Mouse (Mus musculus): ENCODE measurements around the gene Sema6d. TPM values are rescaled to one million over a fixed set of nuclear protein-coding genes. Genes with fewer than 3 reads are reported as not detected.

The Sema6d gene
- total and polyA plus RNA-seq, 2 experiments from 2014 or later = 31.2 to 90.0 TPM

GRCm38 (mm10) chr2:124550315-124550714 is 460.5 kb downstream of the Sema6d start:
- H3K9ac ChIP-seq (replicated peaks; ENCODE audit: low read length) = no peak overlapping the region
- ATAC-seq = peak; percentile 63
- DNase-seq (ENCODE audit: low spot score) = peak; percentile 56
- no peak overlapping the region for H3K4me2 ChIP-seq (ENCODE audit: low read depth, low read length)
- no peaks in the 10 kb centered on the region for H3K36me3 ChIP-seq (ENCODE audit: insufficient read depth, low read length)
- H3K9me3 ChIP-seq (ENCODE audit: low read length) = no peaks in the 10 kb centered on the region
- no peaks in the 10 kb centered on the region for H3K4me1 ChIP-seq (ENCODE audit: insufficient read depth, low read length)
- H3K27me3 ChIP-seq (ENCODE audit: insufficient read depth, low read length) = no peaks in the 10 kb centered on the region
- 17% methylated on average over 3 of the region's 3 CpGs for WGBS
- H3K4me3 ChIP-seq (ENCODE audit: low read length) = no peak overlapping the region
- no peak for TF ChIP-seq CTCF (IDR thresholded peaks at IDR 0.05; ENCODE audit: low read depth)
- peak overlapping the region; percentile 66 for H3K27ac ChIP-seq

GRCm38 (mm10) chr2:124554751-124555415 is 465.1 kb downstream of the Sema6d start:
- H3K4me3 ChIP-seq (ENCODE audit: low read length) = no peak overlapping the region
- H3K4me2 ChIP-seq (ENCODE audit: low read depth, low read length) = no peak overlapping the region
- 44% methylated on average over 1 of the region's 1 CpGs for WGBS
- H3K27me3 ChIP-seq (ENCODE audit: insufficient read depth, low read length) = no peaks in the 10 kb centered on the region
- no peak for ATAC-seq
- H3K27ac ChIP-seq = peak overlapping the region; percentile 0; the same call in 1 of the 2 replicates
- TF ChIP-seq CTCF (IDR thresholded peaks at IDR 0.05; ENCODE audit: low read depth) = no peak
- no peak overlapping the region for H3K9ac ChIP-seq (replicated peaks; ENCODE audit: low read length)
- H3K9me3 ChIP-seq (ENCODE audit: low read length) = no peaks in the 10 kb centered on the region
- no peak for DNase-seq (ENCODE audit: low spot score)
- no peaks in the 10 kb centered on the region for H3K4me1 ChIP-seq (ENCODE audit: insufficient read depth, low read length)
- H3K36me3 ChIP-seq (ENCODE audit: insufficient read depth, low read length) = no peaks in the 10 kb centered on the region

GRCm38 (mm10) chr2:124556861-124557499 is 467.2 kb downstream of the Sema6d start:
- no peaks in the 10 kb centered on the region for H3K9me3 ChIP-seq (ENCODE audit: low read length)
- H3K9ac ChIP-seq (replicated peaks; ENCODE audit: low read length) = no peak overlapping the region
- no peaks in the 10 kb centered on the region for H3K36me3 ChIP-seq (ENCODE audit: insufficient read depth, low read length)
- H3K4me2 ChIP-seq (ENCODE audit: low read depth, low read length) = no peak overlapping the region
- TF ChIP-seq CTCF (IDR thresholded peaks at IDR 0.05; ENCODE audit: low read depth) = no peak
- H3K4me3 ChIP-seq (ENCODE audit: low read length) = no peak overlapping the region
- no peak overlapping the region for H3K27ac ChIP-seq
- WGBS = 87% methylated on average over 5 of the region's 5 CpGs
- no peak for ATAC-seq
- no peak for DNase-seq (ENCODE audit: low spot score)
- 0 out of 2 replicates have a peak, but pooled peaks cover under 1% of the 10 kb centered on the region for H3K4me1 ChIP-seq (ENCODE audit: insufficient read depth, low read length)
- H3K27me3 ChIP-seq (ENCODE audit: insufficient read depth, low read length) = no peaks in the 10 kb centered on the region

- no peak overlapping the region for H3K4me3 ChIP-seq (ENCODE audit: low read length)
- H3K9me3 ChIP-seq (ENCODE audit: low read length) = no peaks in the 10 kb centered on the region
- ATAC-seq (no peak), DNase-seq (ENCODE audit: low spot score) (no peak)
- H3K4me1 ChIP-seq (ENCODE audit: insufficient read depth, low read length) = peaks cover 6% of the 10 kb centered on the region
- no peak overlapping the region for H3K27ac ChIP-seq
- no peak overlapping the region for H3K9ac ChIP-seq (replicated peaks; ENCODE audit: low read length)
- H3K27me3 ChIP-seq (ENCODE audit: insufficient read depth, low read length) = no peaks in the 10 kb centered on the region
- no peak overlapping the region for H3K4me2 ChIP-seq (ENCODE audit: low read depth, low read length)
- TF ChIP-seq CTCF (IDR thresholded peaks at IDR 0.05; ENCODE audit: low read depth) = no peak
- 79% methylated on average over 7 of the region's 7 CpGs for WGBS
- no peaks in the 10 kb centered on the region for H3K36me3 ChIP-seq (ENCODE audit: insufficient read depth, low read length)
These were observed 468.3 kb downstream of the Sema6d start for GRCm38 (mm10) chr2:124558021-124558420.

GRCm38 (mm10) chr2:124561668-124562067 is 471.9 kb downstream of the Sema6d start:
- Histone ChIP-seq H3K36me3 (ENCODE audit: insufficient read depth, low read length) (no peaks in the 10 kb centered on the region), H3K9me3 (ENCODE audit: low read length) (no peaks in the 10 kb centered on the region), H3K4me3 (ENCODE audit: low read length) (no peak overlapping the region), H3K27me3 (ENCODE audit: insufficient read depth, low read length) (no peaks in the 10 kb centered on the region), H3K4me2 (ENCODE audit: low read depth, low read length) (no peak overlapping the region), H3K27ac (no peak overlapping the region), H3K9ac (replicated peaks; ENCODE audit: low read length) (no peak overlapping the region), H3K4me1 (ENCODE audit: insufficient read depth, low read length) (peaks cover 6% of the 10 kb centered on the region)
- ATAC-seq (no peak), DNase-seq (ENCODE audit: low spot score) (no peak)
- TF ChIP-seq CTCF (IDR thresholded peaks at IDR 0.05; ENCODE audit: low read depth) = no peak
- WGBS = 37% methylated on average over 5 of the region's 5 CpGs

GRCm38 (mm10) chr2:124562091-124562490 is 472.3 kb downstream of the Sema6d start:
- Histone ChIP-seq H3K27ac (peak overlapping the region; percentile 36; the same call in 1 of the 2 replicates), H3K9me3 (ENCODE audit: low read length) (no peaks in the 10 kb centered on the region), H3K4me1 (ENCODE audit: insufficient read depth, low read length) (peaks cover 6% of the 10 kb centered on the region), H3K4me2 (ENCODE audit: low read depth, low read length) (no peak overlapping the region), H3K36me3 (ENCODE audit: insufficient read depth, low read length) (no peaks in the 10 kb centered on the region), H3K27me3 (ENCODE audit: insufficient read depth, low read length) (no peaks in the 10 kb centered on the region), H3K9ac (replicated peaks; ENCODE audit: low read length) (no peak overlapping the region), H3K4me3 (ENCODE audit: low read length) (no peak overlapping the region)
- no peak for TF ChIP-seq CTCF (IDR thresholded peaks at IDR 0.05; ENCODE audit: low read depth)
- DNase-seq (ENCODE audit: low spot score) (peak; percentile 28), ATAC-seq (0 out of 2 replicates have a peak, but pooled peaks have one; percentile 24)
- WGBS = 29% methylated on average over 2 of the region's 2 CpGs

- ATAC-seq (no peak), DNase-seq (ENCODE audit: low spot score) (no peak)
- no peaks in the 10 kb centered on the region for H3K36me3 ChIP-seq (ENCODE audit: insufficient read depth, low read length)
- H3K4me1 ChIP-seq (ENCODE audit: insufficient read depth, low read length) = peaks cover 6% of the 10 kb centered on the region
- no peak overlapping the region for H3K4me2 ChIP-seq (ENCODE audit: low read depth, low read length)
- no peak overlapping the region for H3K4me3 ChIP-seq (ENCODE audit: low read length)
- no peaks in the 10 kb centered on the region for H3K27me3 ChIP-seq (ENCODE audit: insufficient read depth, low read length)
- no peaks in the 10 kb centered on the region for H3K9me3 ChIP-seq (ENCODE audit: low read length)
- TF ChIP-seq CTCF (IDR thresholded peaks at IDR 0.05; ENCODE audit: low read depth) = no peak
- 85% methylated on average over 5 of the region's 5 CpGs for WGBS
- H3K27ac ChIP-seq = no peak overlapping the region
- H3K9ac ChIP-seq (replicated peaks; ENCODE audit: low read length) = no peak overlapping the region
These were observed 474.0 kb downstream of the Sema6d start for GRCm38 (mm10) chr2:124563759-124564158.

All from hindbrain, postnatal 0 days (tissue).